Mouse (Mus musculus) hematopoietic stem cell, adult 5-6 weeks (primary cell): ENCODE measurements around the gene Nlgn3. TPM values are rescaled to one million over a fixed set of nuclear protein-coding genes. Genes with fewer than 3 reads are reported as not detected.
"Not testable (repeated sequence)": the region's sequence is repeated elsewhere in the genome, so short reads cannot be mapped to it uniquely, and the experiment has no call there.

Experiments
- ATAC-seq, 2 experiments: fragments of 125-278 bp in 1 of 2; replicated peaks in 1 of 2; 2 replicates each; pipeline ENCODE4 v1.8.0; 2016 to 2017; ENCODE audit warnings: inconsistent platforms in 2 of 2, mild to moderate bottlenecking in 2 of 2, moderate number of reproducible peaks in 2 of 2, low read depth in 1 of 2, moderate TSS enrichment in 1 of 2; ENCODE audit not compliant: low FRiP score in 2 of 2, poor library complexity in 2 of 2, severe bottlenecking in 2 of 2, insufficient read depth in 1 of 2, low TSS enrichment in 1 of 2
- total RNA-seq: library from RNA; stranded (forward); fragments of 172-1452, 232-1000 nt; gene quantifications from 2 replicates; pipeline ENCODE4 v1.2.3, GENCODE M21; 2017

The Nlgn3 gene
- total RNA-seq, 1 experiment from 2014 or later: not detected

DNA sequence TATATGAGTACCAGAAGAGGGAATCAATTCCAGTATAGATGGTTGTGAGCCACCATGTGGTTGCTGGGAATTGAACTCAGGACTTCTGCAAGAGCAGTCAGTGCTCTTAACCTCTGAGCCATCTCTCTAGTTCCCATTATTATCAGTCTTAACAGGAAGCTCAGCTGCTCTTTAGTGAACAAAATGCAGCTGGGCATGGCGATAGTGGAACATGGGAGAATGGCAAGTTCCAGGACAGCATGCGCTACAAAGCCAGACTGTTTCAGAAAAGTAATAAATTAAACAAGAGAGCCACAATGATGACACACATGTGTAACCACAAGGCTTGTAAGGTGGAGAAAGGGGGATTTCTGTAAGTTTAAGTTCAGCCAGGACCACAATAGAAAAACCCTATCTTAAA, 46.5 kb downstream of the Nlgn3 start:
- peak; percentile 22 to 56; a peak in 2 of 4 replicates for ATAC-seq

- no peak for ATAC-seq
Observed at GRCm38 (mm10) chrX:101346475-101346874, 47.5 kb downstream of the Nlgn3 start.

DNA sequence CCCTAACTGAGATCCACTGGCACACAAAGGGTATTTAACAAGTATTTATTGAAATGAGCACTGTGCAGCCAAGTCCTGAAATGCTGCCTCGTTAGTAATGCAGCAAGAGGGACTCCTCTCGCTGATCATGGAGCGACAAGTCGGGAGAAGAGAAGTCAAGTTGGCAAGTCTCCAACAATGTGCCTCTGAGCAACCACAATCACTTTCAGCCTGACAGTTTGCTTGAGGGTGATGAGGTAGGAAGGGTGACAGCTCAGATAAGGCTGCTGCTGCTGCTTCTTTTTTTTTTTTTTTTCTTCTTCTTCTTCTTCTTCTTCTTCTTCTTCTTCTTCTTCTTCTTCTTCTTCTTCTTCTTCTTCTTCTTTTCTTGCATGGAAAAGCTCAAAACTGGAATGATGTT, 52.2 kb downstream of the Nlgn3 start:
- peak; percentile 48 to 49; a peak in 2 of 4 replicates for ATAC-seq

GRCm38 (mm10) chrX:101358902-101359301, 59.9 kb downstream of the Nlgn3 start:
- not testable (repeated sequence) for ATAC-seq

DNA sequence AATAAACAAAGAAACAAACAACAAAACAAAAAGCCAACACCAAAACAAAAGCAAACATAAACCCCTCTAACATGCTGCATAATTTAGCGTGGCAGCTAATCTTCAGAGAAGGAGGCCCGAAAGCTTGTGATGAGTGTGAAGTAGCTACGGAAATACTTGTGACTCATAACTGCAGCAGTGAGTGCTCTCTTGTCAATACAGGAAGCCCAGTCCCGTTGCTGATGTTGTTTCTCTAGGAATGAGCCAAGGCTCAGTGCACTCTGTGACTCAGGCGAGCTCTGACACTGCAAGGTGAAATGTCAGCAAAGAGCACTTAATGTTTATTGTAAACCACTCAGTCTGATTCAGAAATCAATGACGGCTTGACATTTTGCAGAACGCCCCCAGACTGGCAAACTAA, 70.0 kb downstream of the Nlgn3 start:
- ATAC-seq: no peak

GRCm38 (mm10) chrX:101370573-101370972, 71.6 kb downstream of the Nlgn3 start:
- ATAC-seq: no peak

DNA sequence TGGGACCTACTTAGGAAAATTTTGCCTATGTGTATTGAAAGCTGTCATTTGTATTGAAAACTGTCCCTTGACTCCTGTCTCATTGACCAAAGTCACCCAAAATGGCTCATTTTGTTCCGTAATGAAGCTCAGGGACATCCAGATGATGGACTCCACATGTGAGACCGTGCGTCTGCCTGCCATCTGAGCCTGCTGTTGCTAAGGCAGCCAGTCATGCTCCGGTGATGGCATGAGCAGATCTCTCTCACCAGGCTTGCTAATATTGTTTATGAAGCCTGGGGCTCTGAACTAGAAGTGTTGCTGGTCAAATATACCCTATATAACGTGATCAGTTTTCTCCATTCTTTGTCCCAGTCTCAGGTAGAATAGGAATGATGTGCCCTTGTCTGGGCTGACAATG, 74.0 kb downstream of the Nlgn3 start:
- ATAC-seq: no peak

Other genes with a start within 250 kb of the Nlgn3 start
- 0.45 TPM in 1 of 2 replicates, not detected in the other for gene Tex11, start 239.5 kb upstream of the Nlgn3 start, total RNA-seq
- not detected in 2 replicates for gene Slc7a3, start 213.1 kb upstream of the Nlgn3 start, total RNA-seq
- gene Snx12, start 76.6 kb upstream of the Nlgn3 start, total RNA-seq: 33.5 and 49.8 TPM in 2 replicates
- gene Foxo4, start 44.6 kb upstream of the Nlgn3 start, total RNA-seq: 17.7 and 18.0 TPM in 2 replicates
- gene Gm614, start 35.2 kb upstream of the Nlgn3 start, total RNA-seq: not detected in 2 replicates
- 114 and 157 TPM in 2 replicates for gene Il2rg, start 30.9 kb upstream of the Nlgn3 start, total RNA-seq
- gene Gm20489, start 30.1 kb upstream of the Nlgn3 start, total RNA-seq: not detected in 2 replicates
- gene Med12, start 25.1 kb upstream of the Nlgn3 start, total RNA-seq: 34.3 and 48.1 TPM in 2 replicates
- not detected in 2 replicates for gene Gjb1, start 77.2 kb downstream of the Nlgn3 start, total RNA-seq
- gene Zmym3, start 121.7 kb downstream of the Nlgn3 start, total RNA-seq: 28.1 and 31.3 TPM in 2 replicates
- 556 and 591 TPM in 2 replicates for gene Nono, start 130.2 kb downstream of the Nlgn3 start, total RNA-seq
- gene Itgb1bp2, start 149.9 kb downstream of the Nlgn3 start, total RNA-seq: 1.7 and 6.1 TPM in 2 replicates
- gene Taf1, start 233.6 kb downstream of the Nlgn3 start, total RNA-seq: 92.7 and 98.5 TPM in 2 replicates